Mouse (Mus musculus): ENCODE measurements around the gene Pak3. TPM values are rescaled to one million over a fixed set of nuclear protein-coding genes. Genes with fewer than 3 reads are reported as not detected.

Gene Pak3
- polyA plus RNA-seq, 1 experiment from 2014 or later = 58.9 TPM

GRCm38 (mm10) chrX:143827212-143827611 lies 308.8 kb downstream of the Pak3 start, which contains the start of gene Capn6:
Gene Capn6 (minus strand): TSS chrX:143827414.
- ATAC-seq (ENCODE audit: low FRiP score) (no peak), DNase-seq (ENCODE audit: low spot score) (peak; percentile 9)
- Histone ChIP-seq H3K36me3 (ENCODE audit: control insufficient read depth, insufficient read depth, low read length) (no peaks in the 10 kb centered on the region), H3K9me3 (ENCODE audit: control insufficient read depth, low read length) (no peaks in the 10 kb centered on the region), H3K27me3 (ENCODE audit: control insufficient read depth, insufficient read depth, low read length) (no peaks in the 10 kb centered on the region), H3K4me3 (ENCODE audit: low read depth, low read length) (no peak within 1 kb of the TSS), H3K9ac (ENCODE audit: low read depth, low read length) (no peak within 1 kb of the TSS), H3K4me2 (replicated peaks; ENCODE audit: low read depth, low read length) (no peak within 1 kb of the TSS), H3K4me1 (replicated peaks; ENCODE audit: control insufficient read depth, insufficient read depth, low read length) (no peaks in the 10 kb centered on the region), H3K27ac (ENCODE audit: low read depth, low read length) (no peak within 1 kb of the TSS)
- WGBS = 47% methylated on average over 4 of the region's 4 CpGs

GRCm38 (mm10) chrX:143846637-143847036 lies 328.2 kb downstream of the Pak3 start:
- ATAC-seq (ENCODE audit: low FRiP score) = no peak
- 80% methylated on average over 3 of the region's 3 CpGs for WGBS

More at GRCm38 (mm10) chrX:143846637-143847036, 328.2 kb downstream of the Pak3 start:
- Histone ChIP-seq H3K4me2 (replicated peaks; ENCODE audit: low read depth, low read length) (no peak overlapping the region), H3K36me3 (ENCODE audit: control insufficient read depth, insufficient read depth, low read length) (no peaks in the 10 kb centered on the region), H3K4me3 (ENCODE audit: low read depth, low read length) (no peak overlapping the region), H3K9me3 (ENCODE audit: control insufficient read depth, low read length) (no peaks in the 10 kb centered on the region), H3K27me3 (ENCODE audit: control insufficient read depth, insufficient read depth, low read length) (no peaks in the 10 kb centered on the region), H3K4me1 (replicated peaks; ENCODE audit: control insufficient read depth, insufficient read depth, low read length) (no peaks in the 10 kb centered on the region), H3K9ac (ENCODE audit: low read depth, low read length) (no peak overlapping the region), H3K27ac (ENCODE audit: low read depth, low read length) (no peak overlapping the region)
- DNase-seq (ENCODE audit: low spot score) = no peak

Other genes with a start within 250 kb of the Pak3 start
- 9.2 and 10.7 TPM in 2 replicates for gene Chrdl1, start 124.3 kb upstream of the Pak3 start, polyA plus RNA-seq (2014; fragmentation: Nextera tagmentation; extraction: Ambion mirVana)

Measured in hindbrain, embryonic 11.5 days (tissue).